Mouse (Mus musculus): ENCODE results near the gene Rad23b. TPM values are rescaled to one million over a fixed set of nuclear protein-coding genes. Genes with fewer than 3 reads are reported as not detected.
A peak's percentile ranks its signal among the peaks of the same experiment; 100 is the strongest.

The Rad23b gene
- total and polyA plus RNA-seq, 3 experiments: 200 to 270 TPM; not detected in 1

- TF ChIP-seq TAL1 (IDR thresholded peaks at IDR 0.05; ENCODE audit: low read length): peak; percentile 27
- 0 out of 2 replicates have a peak, but pooled peaks have one; percentile 14 for TF ChIP-seq TCF12 (IDR thresholded peaks at IDR 0.05; ENCODE audit: low read depth, low read length)
- TF ChIP-seq USF2 (IDR thresholded peaks at IDR 0.05; ENCODE audit: borderline replicate concordance in 1 of 2, insufficient read depth in 1 of 2, low read depth in 1 of 2, low read length in 2 of 2): no peak
Observed at GRCm38 (mm10) chr4:55348759-55349451, 938 bp upstream of the Rad23b start (continued).

- Histone ChIP-seq H3K27me3 (ENCODE audit: control insufficient read depth in 1 of 2, insufficient read depth in 2 of 2, low read length in 2 of 2) (no peaks in the 10 kb centered on the region), H3K79me2 (ENCODE audit: control insufficient read depth, insufficient read depth, low read length, poor library complexity) (peaks cover 48% of the 10 kb centered on the region), H3K9me3 (replicated peaks; ENCODE audit: insufficient read depth, low read length) (no peaks in the 10 kb centered on the region), H3K27ac (ENCODE audit: control insufficient read depth, low read depth, low read length) (peak overlapping the region; percentile 76), H3K4me3 (ENCODE audit: control insufficient read depth in 1 of 2, insufficient read depth in 1 of 2, low read depth in 2 of 2, low read length in 2 of 2) (peak overlapping the region; percentile 84 to 99), H3K36me3 (ENCODE audit: control insufficient read depth in 1 of 2, insufficient read depth in 2 of 2, low read length in 2 of 2) (peaks cover 8 to 38% of the 10 kb centered on the region in 2 experiments; a peak in 3 of 4 replicates), H3K9ac (ENCODE audit: control insufficient read depth, low read depth, low read length, poor library complexity, severe bottlenecking) (peak overlapping the region; percentile 99), H3K4me1 (ENCODE audit: control insufficient read depth in 1 of 2, insufficient read depth in 2 of 2, low read length in 2 of 2) (peaks cover 20 to 24% of the 10 kb centered on the region in 2 experiments)
- no peak for TF ChIP-seq MYB (IDR thresholded peaks at IDR 0.05; ENCODE audit: low read depth, low read length)
- no peak for TF ChIP-seq CHD1 (IDR thresholded peaks at IDR 0.05; ENCODE audit: low read depth, low read length)
- TF ChIP-seq ZC3H11A (IDR thresholded peaks at IDR 0.05; ENCODE audit: low read depth, low read length): no peak
- TF ChIP-seq ZMIZ1 (IDR thresholded peaks at IDR 0.05; ENCODE audit: low read depth, low read length): no peak
- peak; percentile 3; the same call in 1 of the 2 replicates for TF ChIP-seq MXI1 (IDR thresholded peaks at IDR 0.05; ENCODE audit: low read depth, low read length)
- no peak for TF ChIP-seq POLR2AphosphoS2 (IDR thresholded peaks at IDR 0.05; ENCODE audit: low read length)
- no peak for TF ChIP-seq NRF1 (IDR thresholded peaks at IDR 0.05; ENCODE audit: insufficient read depth, low read depth, low read length, poor library complexity, severe bottlenecking)
- TF ChIP-seq CHD2 (IDR thresholded peaks at IDR 0.05; ENCODE audit: low read length): peak; percentile 12; the same call in 1 of the 2 replicates
- TF ChIP-seq ELF1 (IDR thresholded peaks at IDR 0.05; ENCODE audit: low read depth, low read length): no peak
- TF ChIP-seq MAZ (IDR thresholded peaks at IDR 0.05; ENCODE audit: low read depth, low read length): no peak
- no peak for TF ChIP-seq KAT2A (conservative IDR thresholded peaks at IDR 0.05; ENCODE audit: low read depth, low read length)
- TF ChIP-seq TAL1 (IDR thresholded peaks at IDR 0.05; ENCODE audit: low read length): no peak
- TF ChIP-seq RCOR1 (IDR thresholded peaks at IDR 0.05; ENCODE audit: low read depth, low read length): no peak
- TF ChIP-seq MYC (IDR thresholded peaks at IDR 0.05; ENCODE audit: low read depth, low read length): no peak; the same call in 1 of the 2 replicates
- no peak for TF ChIP-seq UBTF (IDR thresholded peaks at IDR 0.05; ENCODE audit: borderline replicate concordance, insufficient read depth, low read depth, low read length)
- no peak for TF ChIP-seq SMC3 (IDR thresholded peaks at IDR 0.05; ENCODE audit: low read depth, low read length)
- no peak for TF ChIP-seq GATA1 (IDR thresholded peaks at IDR 0.05; ENCODE audit: low read depth, low read length)
- peak; percentile 1; the same call in 1 of the 2 replicates for TF ChIP-seq HCFC1 (IDR thresholded peaks at IDR 0.05; ENCODE audit: low read depth, low read length)
- no peak for TF ChIP-seq USF2 (IDR thresholded peaks at IDR 0.05; ENCODE audit: borderline replicate concordance in 1 of 2, insufficient read depth in 1 of 2, low read depth in 1 of 2, low read length in 2 of 2)
- no peak for TF ChIP-seq ZKSCAN1 (IDR thresholded peaks at IDR 0.05; ENCODE audit: low read depth, low read length)
- no peak for TF ChIP-seq ZNF384 (IDR thresholded peaks at IDR 0.05; ENCODE audit: low read depth, low read length)
- peak in 1 of 2 experiments; percentile 7; a peak in 1 of 4 replicates for TF ChIP-seq POLR2A (IDR thresholded peaks at IDR 0.05; ENCODE audit: control insufficient read depth in 1 of 2, insufficient read depth in 1 of 2, low read depth in 1 of 2, low read length in 2 of 2, poor library complexity in 1 of 2)
- TF ChIP-seq EP300 (IDR thresholded peaks at IDR 0.05; ENCODE audit: low read depth in 1 of 2, low read length in 2 of 2): no peak
- TF ChIP-seq TBP (IDR thresholded peaks at IDR 0.05; ENCODE audit: low read depth, low read length): no peak
- TF ChIP-seq MAX (IDR thresholded peaks at IDR 0.05; ENCODE audit: low read length): no peak
- no peak for TF ChIP-seq JUND (IDR thresholded peaks at IDR 0.05; ENCODE audit: low read depth, low read length)
- no peak; the same call in 1 of the 2 replicates for TF ChIP-seq NELFE (IDR thresholded peaks at IDR 0.05; ENCODE audit: low read depth, low read length)
- TF ChIP-seq POLR2AphosphoS5 (IDR thresholded peaks at IDR 0.05; ENCODE audit: borderline replicate concordance, low read depth, low read length): no peak
- TF ChIP-seq MEF2A (IDR thresholded peaks at IDR 0.05; ENCODE audit: extremely low read depth, insufficient replicate concordance, low read depth, low read length, poor library complexity, severe bottlenecking): no peak
- TF ChIP-seq CTCF (IDR thresholded peaks at IDR 0.05 in 2 of 3, conservative IDR thresholded peaks at IDR 0.05 in 1 of 3; ENCODE audit: control insufficient read depth in 1 of 3, insufficient read depth in 1 of 3, low read depth in 2 of 3, low read length in 3 of 3, poor library complexity in 1 of 3, severe bottlenecking in 1 of 3): no peak
- TF ChIP-seq GABPA (IDR thresholded peaks at IDR 0.05; ENCODE audit: low read depth, low read length): no peak
- peak; percentile 56 for DNase-seq (ENCODE audit: low read depth, low spot score)
Observed at GRCm38 (mm10) chr4:55350219-55350931, 532 bp downstream of the Rad23b start.

Measured in MEL (cell line).